Mouse (Mus musculus): Measurements from ENCODE around the gene Usp3. TPM values are rescaled to one million over a fixed set of nuclear protein-coding genes. Genes with fewer than 3 reads are reported as not detected.

The Usp3 gene
- total RNA-seq, 2 experiments from 2014 or later: 12.8 to 15.4 TPM

DNA sequence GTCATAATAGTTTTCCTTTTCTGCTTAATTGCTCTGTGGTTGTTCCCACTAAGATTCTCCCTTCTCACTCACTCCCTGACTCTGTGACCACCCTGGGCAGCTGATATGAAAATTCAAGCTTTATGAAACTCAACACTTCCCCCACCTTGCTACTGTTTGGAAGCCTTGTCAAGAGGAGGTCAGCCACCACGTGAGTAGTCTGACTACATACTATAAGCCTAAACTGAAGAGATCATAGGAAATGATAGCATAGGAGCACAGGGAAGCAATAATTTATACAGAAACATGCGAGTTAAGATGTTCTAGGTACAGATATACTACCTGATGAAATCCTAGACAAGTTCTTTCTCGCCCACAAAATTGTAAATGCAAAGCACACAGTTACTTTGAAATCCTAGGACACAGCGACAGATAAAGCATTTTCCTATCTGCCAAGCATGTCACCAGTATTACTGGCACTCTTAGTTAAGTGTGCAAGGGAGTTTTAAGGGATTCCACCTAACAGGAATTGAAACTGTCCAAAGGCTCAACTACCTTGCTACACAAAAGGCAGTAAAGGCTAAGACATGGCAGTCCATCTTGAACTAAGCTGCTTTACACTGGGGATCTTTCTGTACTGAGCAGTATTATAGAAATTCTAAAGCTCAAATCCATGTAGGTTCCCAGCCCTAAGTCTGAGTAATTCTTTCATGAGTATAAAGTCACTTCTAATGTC lies 20.8 kb downstream of the Usp3 start:
- DNase-seq: no peak

DNA sequence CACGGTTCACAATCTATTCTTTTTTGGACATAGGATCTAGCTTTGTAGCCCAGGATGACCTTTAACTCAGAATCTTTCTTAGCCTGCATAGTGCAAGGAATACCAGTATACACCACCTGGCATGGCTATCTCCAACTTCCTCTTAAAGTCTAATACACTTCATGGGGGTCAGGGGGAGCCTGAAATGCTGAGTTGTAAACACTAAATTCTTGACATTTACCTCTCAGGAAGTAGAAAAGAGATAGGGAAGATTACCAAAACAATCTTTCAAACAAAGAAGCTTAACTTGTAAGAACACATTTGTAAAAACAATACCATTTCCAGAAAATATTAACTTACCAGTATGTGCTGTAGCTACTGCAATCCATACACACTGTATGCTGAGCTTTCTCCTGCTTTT lies 30.7 kb downstream of the Usp3 start:
- DNase-seq: no peak

DNA sequence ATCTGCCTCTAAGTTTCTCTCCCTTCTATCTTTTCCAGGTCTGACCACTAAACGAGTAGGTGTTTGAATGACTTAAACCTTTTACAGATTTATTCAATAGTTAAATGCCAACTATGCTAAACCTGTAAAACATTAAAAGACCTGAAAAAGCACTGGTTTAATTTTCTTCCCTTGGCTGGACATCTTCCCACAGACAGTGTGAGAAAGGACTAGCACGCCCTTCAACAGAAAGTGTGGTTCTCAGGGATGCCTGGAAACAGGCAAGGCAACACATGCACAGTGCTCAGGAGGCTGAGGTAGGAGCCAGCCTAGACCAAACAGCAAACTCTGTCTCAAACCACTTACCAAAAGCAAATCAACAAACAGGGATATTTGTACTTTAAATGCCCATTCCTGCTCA lies 31.4 kb downstream of the Usp3 start:
- DNase-seq: no peak

DNA sequence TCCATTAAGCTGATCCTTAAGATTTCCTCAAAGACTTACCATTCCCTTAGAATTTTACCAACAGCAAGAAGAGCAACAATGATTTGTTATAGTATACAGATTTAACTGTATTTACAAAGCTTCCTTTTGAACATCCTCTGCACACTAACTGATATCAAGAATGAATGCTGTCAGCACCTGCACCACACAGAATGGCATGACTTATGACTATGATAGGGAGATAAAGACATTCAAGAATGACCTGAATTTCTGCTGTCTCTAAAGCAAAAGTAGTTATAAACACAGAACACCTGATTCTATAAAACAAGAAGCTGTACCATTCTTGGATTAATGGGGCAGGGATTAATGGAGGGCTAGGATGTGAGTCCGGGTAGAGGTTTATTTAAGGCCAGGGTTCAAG lies 32.2 kb downstream of the Usp3 start:
- no peak for DNase-seq

DNA sequence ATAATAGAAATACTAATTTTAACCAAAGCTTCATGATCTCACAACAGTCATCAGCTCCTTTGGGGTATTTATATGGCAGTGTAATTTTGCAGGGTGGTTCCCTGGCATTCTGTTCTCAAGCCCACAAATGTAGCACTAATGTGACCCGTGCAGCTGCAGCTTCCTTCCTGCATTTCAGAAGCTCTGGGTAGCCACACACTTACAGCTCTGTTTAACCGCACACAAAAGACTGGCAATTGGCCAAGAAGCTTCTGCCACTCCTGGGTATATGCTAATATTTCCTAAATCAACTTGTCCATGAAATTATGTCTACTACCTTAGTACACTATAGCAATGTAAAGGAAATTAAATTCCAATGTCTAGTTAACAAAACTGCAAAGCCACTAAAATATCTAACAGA lies 32.6 kb downstream of the Usp3 start:
- no peak for DNase-seq

DNA sequence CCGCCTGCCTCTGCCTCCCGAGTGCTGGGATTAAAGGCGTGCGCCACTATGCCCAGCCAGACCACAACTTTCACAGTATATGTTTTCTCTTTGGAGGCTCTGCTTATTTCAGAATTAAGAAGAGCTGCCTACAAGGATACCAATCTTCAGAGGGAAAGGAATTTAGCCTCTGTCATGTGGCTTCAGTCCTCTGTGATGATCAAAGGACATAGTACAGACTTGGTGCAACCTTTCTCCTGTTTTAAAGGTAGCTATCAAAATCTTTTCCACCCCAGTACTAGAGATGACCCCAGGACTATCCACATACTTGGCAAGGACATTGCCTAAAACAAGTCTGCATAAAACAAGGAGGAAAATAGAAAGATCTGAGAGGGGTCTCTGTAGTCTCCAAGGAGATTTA lies 34.0 kb downstream of the Usp3 start:
- DNase-seq: no peak

DNA sequence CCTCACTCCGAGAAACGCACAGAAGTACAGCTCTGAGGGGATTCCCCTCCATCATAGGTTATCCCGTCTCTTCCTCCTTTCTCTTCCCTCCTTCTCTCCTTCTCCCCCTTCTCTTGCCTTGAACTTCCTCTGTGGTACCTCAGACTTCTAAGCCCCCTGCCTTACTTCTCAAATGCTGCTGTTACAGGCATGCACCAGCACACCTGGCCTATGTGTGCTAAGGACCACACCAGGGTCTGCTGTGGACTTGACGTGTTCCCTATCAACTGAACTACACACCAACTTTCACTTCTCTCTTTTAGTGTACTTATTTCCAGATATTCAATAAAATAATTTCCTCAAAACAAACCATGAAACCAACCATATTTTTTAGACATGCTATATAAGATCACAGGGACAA lies 50.2 kb downstream of the Usp3 start:
- no peak for DNase-seq

DNA sequence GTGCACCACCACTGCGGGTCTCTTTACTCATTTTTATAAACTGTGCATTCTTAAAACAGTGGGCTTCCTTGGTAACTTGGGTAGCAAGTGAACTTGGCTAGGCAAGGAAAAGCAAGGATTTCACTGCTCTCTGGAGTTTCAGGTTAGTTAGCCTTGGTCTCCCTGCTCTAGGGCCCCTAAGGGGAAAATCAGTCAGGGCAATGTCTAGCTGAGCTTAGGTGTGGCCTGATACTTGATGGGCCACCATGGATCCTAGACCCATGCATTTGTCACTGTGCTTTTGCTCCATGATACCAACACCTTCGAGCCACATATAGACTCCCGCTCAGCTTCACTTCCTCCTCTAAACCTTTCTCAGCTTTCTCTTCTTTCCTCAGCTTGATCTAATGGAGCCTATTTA lies 71.3 kb downstream of the Usp3 start:
- DNase-seq: no peak

DNA sequence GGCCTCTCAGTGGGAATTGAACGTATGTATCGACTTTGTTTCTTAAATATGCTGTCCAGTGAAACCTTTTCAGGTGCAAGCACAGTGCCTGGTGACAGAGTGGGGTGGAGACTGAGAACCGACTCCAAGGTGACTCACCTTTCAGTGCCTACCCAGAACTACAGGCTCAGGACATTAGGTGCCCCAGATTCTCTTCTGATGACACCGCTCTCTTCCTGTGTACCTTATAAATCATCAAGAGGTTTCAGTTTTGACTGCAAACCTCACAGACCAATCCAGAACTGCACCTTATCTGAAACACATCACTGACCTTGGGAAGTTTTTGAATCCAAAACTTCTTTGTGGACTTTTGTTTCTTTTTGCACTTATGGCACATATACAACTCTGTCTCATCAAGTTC lies 72.6 kb downstream of the Usp3 start:
- DNase-seq: no peak

DNA sequence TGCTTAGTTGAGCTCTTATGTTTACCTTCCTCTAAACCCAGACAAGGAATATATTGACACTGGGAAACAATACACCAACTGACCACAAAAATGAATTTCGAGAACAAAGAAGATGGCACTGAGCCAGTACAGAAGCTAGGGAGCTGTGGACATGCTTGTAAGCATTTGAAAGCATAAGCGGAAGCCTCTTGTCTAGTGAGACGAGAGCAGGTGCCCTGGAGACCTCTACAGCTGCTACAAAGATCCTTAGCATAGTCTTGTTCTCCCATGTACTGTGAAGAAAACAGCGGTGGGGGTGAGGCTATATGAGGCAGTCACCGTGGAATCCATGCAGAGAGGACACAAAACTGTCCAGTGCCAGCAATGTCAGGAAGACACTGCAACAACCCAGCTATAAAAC lies 74.0 kb downstream of the Usp3 start:
- DNase-seq: no peak

DNA sequence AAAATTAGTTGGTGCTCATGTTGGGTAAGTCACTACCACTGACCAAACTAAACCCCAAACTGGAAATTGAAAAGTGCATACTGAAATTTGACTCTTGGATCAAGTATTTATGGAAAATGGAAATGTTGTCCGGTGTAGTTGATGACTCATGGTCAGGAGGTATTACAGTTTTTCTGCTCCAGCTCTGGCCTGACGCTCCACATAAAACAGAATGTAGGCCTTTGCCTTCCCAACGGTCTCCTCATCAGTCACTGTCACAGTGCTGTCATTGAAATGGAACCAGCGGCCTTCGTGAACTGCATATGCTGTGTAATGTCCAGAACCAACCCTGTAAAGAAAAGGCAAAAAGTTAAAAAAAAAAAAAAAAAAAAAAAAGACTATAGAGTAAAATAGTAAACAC lies 74.7 kb downstream of the Usp3 start:
- no peak for DNase-seq

DNA sequence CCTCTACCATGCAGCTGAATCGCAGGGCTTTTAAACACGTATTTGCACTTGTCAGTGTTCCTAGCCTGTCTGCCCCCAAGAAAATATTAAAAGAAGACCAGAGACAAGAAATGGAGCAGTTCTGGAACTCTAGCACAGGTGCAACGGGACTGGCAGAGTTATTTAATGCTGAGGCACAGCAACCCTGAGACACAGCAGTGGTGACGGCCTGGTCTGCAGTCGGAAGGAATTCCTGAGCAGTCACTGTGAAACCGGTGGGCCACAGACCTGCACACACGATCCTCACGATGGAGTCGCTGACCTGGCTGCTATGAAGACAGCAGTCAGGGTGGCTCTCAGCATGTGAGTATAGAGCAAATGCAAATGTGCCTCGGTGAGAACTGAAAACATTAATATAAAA lies 75.2 kb downstream of the Usp3 start:
- no peak for DNase-seq

DNA sequence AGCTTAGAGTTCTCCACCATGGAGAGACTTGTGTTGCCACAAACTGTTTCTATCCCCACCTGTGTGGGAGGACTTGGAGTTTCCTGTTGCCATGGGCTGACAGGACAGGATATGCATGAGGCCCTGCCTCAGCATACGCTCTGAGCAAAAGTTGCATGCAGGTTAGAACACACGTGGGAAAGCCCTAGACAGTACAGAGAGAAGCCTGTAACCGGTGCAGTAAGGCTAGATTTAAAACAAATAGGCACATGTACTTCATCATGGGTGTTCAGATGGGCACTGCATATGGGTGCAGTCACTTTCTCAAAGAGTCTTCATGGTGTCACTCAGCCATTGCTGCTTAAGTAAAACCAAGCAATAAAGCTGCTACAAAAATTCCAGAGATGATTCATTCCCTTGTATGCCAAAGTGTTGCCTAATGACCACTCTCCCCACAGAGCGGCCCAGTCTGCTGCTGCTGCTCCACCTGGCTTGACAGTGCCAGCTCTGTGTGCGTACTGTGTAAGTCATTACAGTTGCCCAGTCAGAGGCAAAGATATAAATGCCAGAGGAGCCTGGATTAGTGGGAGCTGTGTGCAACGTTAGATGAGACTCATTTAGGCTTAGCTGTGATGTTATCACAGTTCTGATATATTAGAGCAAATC lies 76.5 kb downstream of the Usp3 start:
- no peak for DNase-seq

DNA sequence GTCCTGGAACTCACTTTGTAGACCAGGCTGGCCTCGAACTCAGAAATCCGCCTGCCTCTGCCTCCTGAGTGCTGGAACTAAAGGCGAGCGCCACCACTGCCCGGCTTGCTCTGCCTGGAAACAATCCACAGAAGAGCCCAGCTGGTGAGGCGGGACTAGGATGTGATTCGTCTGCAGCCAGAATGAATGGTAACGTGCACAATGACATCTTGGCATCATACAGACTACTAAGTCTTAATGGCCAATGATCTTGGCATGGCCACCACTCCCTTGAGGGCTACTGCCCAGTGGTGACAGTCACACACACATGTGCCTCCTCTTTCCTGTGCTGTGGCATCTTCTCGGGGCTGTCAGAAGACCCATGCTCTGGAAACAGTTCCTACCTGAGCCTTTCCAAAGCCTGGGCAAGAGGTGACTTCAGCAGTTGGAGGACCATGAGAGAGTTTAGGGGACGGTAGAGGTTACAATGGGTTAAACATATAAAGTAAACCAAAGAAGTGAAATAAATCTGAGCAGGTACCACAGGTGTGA lies 77.2 kb downstream of the Usp3 start:
- DNase-seq: no peak

DNA sequence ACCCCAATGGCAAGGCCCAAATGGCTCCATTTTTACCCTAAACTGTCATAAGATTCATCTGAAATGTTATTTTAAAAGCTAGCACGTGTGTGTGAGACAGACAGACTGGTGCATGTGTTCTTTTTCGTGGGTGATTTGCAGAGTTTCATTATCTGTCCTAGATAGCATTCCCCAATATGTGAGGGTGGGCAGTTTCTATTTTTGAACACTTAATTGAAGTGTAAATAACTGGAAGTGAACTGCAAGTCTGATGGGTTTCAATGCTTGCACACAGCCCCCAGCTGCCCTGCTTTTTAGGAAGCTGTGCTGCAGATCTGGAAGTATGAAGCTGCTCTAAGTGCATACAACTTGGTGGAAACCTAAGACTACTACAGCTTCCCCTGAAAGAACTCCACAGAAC lies 77.8 kb downstream of the Usp3 start:
- DNase-seq: no peak

DNA sequence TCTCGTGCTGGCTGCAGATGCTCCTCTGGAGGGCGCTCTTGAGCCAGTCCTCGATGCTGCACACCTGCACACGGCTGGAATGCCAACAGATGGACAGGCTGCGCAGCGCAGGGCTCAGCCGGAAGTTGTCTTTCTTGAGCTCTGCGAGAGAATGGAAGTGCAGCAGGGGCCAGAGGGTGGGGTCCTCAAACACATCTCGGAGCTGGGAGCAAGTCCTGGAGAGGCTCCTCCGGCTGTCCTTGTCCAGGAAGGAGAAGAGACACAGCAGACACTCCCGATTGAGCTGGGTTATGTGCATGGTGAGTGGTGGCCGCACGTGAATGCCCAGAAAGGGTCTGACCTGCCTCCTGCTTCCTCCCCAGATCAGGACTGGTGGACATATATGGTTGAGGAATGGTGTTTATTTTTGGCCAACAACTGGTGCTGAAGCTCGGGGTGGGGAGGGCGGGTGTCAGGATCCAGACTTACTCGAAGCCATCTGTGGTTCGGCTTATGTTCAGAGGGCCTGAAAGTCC lies 78.6 kb downstream of the Usp3 start, which contains the start of gene Fbxl22:
TSS of gene Fbxl22 (minus strand) at position 338 of the 515 bp plus-strand sequence.
- DNase-seq: peak; percentile 41

DNA sequence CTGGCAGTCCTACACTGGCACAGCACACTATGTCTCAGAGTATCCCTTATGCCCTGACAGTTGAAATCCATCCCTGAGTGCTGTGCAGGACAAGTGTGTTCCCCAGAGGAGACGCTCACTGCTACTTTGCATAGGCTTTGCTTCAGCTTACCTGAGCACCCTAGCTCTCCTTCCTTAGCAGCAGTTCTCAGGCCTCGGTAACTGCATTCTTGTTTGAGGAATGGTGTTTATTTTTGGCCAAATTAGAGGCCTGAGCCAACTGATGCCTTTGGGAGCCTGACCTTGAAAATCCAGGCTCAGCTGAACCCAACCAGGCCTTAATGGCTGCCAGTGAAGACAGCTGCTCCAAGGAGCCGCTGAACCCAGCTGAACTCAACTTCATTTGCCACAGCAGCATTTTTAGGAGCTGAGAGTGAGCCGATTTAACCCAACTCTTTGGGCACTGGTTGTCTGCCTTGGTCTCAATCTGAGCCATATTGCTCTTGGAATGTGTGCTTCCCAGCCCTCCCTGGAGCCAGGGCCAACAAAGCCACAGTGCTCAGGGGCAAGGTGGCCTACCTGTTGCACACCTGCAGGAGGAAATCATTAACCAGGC lies 79.2 kb downstream of the Usp3 start:
- DNase-seq: peak; percentile 57

DNA sequence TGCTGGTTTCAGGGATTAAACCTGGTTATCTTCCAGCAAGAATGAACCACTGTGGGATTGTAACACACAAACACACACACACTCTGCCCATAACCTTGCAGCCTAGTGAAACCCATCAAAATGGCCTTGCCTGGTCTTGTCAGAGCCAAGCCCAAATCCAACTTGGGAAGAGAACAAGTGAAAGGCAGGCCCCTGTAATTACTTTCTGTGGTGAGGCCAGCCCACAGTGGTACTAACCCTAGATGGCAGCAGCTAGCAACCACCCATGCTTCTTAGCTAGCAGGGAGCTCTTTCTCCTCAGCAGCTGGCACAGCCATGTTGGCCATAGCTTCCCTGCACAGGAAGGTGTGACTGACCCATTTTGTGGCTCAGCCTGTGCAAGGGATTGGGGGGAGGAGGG lies 79.8 kb downstream of the Usp3 start:
- peak; percentile 18 for DNase-seq

DNA sequence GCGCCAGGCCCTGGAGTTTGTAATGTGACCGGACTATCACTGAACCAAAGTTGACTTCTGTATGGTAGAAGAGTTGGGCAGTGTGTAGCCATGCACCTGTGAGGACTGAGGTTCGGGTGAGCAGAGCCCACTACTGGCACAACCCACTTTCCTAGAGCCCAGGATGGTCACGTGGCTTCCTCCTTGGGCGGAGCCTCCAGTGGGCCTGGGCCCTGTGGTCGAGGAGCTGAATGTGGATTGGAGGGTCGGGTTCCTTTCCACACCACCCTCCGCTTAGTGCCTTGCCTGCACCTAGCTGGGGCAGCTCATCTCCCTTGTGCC lies 80.6 kb downstream of the Usp3 start:
- DNase-seq: peak; percentile 85

DNA sequence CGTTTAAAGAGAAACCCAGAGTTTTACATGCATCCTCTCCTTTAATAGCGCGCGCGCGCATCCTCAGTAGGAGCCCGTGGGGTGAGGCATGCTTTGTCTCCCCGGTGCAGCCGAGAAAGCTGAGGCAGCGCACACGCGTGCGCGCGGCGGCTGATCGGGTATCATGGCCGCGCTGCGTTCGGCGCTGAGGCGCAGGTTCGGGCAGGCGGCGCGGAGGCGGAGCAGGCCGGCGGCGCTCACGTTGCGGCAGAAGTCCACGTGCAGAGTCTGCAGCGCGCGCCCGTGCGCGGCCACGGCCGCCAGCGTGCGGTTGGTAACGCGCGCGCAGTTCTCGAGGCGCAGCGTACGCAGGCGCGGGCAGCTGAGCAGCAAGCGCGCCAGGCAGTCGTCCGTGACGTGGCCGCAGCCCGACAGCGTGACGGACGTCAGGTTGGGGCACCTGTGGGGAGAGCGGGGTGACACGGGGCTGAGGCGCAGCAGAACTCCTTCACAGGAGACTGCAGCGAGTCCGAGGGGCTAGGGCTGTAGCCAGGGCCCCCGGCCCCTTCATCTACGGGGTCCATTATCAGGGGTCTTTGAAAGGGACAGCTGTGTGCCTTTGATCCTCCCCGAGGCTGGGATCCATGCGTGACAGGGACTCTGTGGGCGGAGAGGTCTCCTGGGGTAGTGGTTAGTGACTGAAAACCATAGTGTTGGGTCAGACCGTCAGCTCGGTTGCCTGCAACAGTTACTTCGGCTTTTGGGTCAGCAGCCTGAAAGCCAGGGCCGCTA lies 81.2 kb downstream of the Usp3 start:
- DNase-seq: peak; percentile 96

DNA sequence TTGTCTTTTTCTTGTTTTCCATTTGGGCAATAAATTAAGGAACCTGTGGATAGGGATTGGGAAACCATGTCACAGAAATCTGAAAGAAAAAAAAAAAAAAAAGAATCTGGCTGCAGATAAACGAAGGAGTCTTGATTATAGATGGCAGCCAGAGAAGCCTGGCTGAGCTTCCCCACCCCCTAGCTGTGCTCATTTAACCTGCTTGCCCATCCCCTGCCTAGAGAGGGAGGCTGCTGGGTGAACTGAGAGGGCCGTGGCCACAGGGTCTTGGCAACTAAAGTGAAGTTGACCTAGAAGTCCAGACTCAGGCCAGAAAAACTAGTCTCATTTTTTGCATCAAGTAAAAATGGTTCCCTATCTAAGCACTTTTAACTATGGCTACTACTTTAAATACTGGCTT lies 82.0 kb downstream of the Usp3 start:
- DNase-seq: no peak

DNA sequence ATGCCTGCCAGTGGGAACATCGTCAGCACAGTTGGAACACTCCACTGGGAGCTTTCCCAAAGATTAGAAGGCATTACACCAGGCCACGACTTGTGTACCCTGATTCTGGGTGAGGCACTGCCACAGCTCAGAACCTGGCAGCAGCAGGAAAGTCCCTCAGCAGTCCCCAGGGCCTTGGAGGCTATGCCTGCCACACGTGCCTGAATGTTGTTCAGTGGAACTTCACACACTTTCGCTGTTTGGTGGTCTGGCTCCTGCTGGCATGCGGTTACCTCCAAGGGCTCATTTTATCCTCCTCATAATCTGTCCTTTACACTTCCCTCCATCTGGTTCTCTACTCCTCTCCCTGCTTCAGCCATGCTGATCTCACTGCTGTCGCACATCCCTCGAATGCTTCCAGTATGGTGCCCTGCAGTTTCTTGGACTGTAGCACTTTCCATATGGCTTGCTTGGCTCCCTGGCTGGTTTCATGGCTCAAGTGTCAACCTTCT lies 82.5 kb downstream of the Usp3 start:
- peak; percentile 27 for DNase-seq

Measured in gastrocnemius, postnatal 25 days (tissue).